Mouse (Mus musculus) thymus, adult 2 months (tissue): ENCODE data around the gene Ccni.

Source experiments
- CTCF ChIP-seq: fragments of 200-500 bp; IDR thresholded peaks from 2 replicates; pipeline ENCODE4 v1.5.1; 2012; ENCODE audit warnings: mild to moderate bottlenecking, control low read depth, low read length, moderate library complexity, borderline replicate concordance; ENCODE audit not compliant: control insufficient read depth, poor library complexity, insufficient read depth; ENCODE audit errors: extremely low read depth
- POLR2A ChIP-seq: fragments of 200-500 bp; IDR thresholded peaks from 2 replicates; pipeline ENCODE4 v1.6.1; 2012; ENCODE audit warnings: mild to moderate bottlenecking, low read length, control low read depth, moderate library complexity; ENCODE audit not compliant: control insufficient read depth, poor library complexity, insufficient read depth; ENCODE audit errors: extremely low read depth

DNA sequence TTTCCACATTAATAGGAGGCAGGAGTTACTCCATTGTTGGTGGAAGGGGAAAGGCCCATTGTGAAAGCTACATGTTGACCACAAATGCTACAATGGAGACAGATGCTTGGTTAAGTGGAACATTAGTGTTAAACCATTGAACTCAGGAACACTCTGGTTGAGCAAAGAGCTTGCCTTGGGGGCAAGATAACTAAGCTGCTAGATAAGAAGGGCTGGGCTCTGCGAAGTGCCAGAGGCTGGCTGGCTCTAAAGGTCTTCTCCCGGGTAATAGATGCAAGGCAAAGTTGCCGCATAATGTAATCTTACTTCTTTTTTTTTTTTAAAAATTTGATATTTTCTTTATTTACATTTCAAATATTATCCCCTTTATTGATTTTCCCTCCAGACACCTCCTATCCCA lies 20.9 kb upstream of the Ccni start:
- TF ChIP-seq CTCF (no peak), POLR2A (no peak)
